Mouse (Mus musculus) hindlimb bud, embryonic 11.5 days (tissue): Measurements from ENCODE around the gene Serpina3g.

Experiments used
- DNase-seq: peaks from one replicate; pipeline ENCODE4 v3.0.0-alpha.2; 2012; ENCODE audit warnings: low read depth, low spot score; ENCODE audit errors: extremely low spot score

Gene Serpina3g

DNA sequence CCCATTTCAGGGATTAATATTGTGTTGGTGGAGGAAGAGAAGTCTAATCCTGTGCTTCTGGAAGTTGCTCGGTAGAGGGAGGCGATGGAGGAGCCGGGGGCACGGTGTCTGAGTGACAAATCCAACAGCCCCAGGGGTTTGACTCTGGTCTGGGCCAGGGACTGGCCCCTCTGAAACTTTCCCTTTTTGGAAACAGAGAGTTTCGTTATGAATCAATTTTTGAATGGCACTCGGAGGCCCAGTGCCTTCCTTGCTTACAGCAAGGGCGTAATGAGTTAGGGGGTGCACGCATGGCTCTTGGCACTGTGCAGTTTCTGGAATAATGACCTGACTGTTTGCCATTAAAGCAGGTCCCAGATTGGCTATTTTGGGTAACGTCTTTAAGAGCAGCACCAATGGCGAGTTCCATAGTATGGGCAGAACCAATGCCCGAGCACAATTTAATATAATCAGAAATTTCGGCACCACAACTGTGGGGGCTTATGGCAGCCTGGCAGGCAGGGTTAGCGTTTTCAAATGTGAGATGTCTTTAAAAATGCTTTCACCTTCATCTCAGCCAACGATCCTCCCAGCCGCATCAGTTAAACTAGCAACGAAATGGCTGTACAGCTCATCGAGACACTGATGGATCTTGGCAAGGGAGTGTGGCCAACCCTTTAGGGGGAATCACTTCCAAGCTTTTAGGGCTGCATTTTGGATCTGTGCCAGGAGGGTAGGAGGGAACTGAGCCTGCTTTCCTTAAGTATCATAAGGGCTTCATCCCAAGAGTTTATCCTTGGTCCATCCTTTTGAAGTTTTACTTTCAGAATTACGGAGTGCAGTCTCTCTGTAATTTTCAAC is 42.4 kb downstream of the Serpina3g start:
- no peak for DNase-seq

DNA sequence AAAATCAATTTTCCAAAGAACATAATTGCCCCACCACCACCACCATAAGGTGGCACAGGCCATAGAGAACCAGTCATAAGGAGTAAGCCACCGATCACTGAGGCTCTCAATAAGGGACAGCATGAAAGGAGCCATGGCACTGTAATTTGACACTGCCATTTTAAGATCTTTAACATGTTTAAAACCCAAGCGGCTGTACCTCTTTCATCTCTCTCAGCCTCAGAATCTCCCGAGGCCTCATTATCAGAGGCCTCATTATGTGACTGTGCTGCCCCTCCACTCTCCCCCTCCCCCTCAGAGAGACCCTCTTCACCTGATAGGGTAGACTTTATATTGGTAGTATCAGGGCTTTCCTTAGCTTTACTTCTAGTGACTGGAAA is 43.0 kb downstream of the Serpina3g start:
- no peak for DNase-seq

DNA sequence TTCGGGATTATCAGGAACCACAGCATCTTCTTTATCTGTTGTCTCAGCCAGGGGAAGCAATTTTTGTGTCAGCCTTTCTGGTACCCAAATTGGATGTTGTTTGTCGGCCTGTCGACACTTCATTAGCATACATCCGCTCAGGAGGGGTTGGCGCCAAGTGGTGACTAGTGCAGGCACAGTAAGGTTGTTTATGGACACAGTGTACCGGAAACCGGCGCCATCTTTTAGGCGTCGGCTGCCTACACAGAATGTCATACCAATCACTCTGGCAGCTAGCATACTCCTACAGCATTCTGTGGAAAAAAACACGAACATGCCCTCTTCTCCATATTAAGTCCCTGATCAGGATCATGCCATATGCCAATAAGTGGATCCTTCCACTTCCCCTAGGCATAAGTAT is 47.3 kb downstream of the Serpina3g start:
- no peak for DNase-seq

DNA sequence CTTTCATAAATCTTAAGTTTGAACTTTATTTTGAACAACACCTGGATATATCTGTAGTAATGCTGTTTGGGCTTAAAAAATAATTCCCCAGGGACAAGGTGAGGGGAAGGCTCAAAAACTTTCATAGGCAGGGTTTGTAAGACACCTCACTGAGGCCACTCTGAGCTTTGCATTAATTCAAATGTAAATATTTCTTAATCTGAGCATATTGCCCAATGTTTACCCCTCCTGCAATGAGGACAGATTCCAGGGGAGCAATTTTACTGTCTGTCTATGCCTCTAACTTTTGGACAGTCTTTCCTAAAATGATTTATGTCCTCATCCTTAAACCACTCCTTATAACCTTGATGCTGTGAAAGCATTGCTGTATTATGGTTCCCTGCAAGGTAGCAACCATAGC is 52.3 kb downstream of the Serpina3g start:
- no peak for DNase-seq

DNA sequence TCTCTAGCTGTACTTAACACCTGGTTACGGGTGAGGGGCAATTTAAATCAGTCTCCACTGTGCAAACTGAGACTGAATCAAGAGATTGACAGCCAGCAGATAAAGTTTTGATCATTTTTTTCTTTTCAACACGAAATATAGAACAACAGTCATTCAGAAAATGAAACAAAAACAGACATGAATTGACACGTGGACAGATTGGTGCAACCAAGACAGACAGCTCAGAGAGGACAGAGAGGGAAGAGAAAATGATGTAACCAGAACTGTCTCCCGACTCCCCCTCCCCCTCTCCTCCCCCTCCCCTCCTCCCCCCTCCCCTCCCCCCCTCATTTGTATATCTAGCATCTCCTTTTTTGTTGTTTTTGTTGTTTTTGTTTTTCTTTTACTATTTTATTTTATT is 53.8 kb downstream of the Serpina3g start:
- no peak for DNase-seq
